Mouse (Mus musculus) heart, embryonic 11.5 days (tissue): ENCODE data around the gene Mob4. TPM values are rescaled to one million over a fixed set of nuclear protein-coding genes. Genes with fewer than 3 reads are reported as not detected.
"Not testable (repeated sequence)": the region's sequence is repeated elsewhere in the genome, so short reads cannot be mapped to it uniquely, and the experiment has no call there.

ENCODE experiments used
- ATAC-seq: fragments of 200-750 bp; cut with Nextera tagmentation; replicated peaks from 2 replicates; pipeline ENCODE4 v1.8.0; 2017; ENCODE audit warnings: moderate library complexity; ENCODE audit not compliant: insufficient number of reproducible peaks, low FRiP score, low TSS enrichment
- H3K27ac ChIP-seq: fragments of 300-500 bp; sonication (generic); 2 replicates; pipeline ENCODE4 v1.5.1; 2014; ENCODE audit warnings: mild to moderate bottlenecking, low read depth, low read length
- H3K27me3 ChIP-seq: fragments of 300-500 bp; sonication (generic); 2 replicates; pipeline ENCODE4 v1.6.1; 2014; ENCODE audit warnings: mild to moderate bottlenecking, low read length, mixed read lengths; ENCODE audit not compliant: control insufficient read depth, insufficient read depth
- H3K36me3 ChIP-seq: fragments of 300-500 bp; sonication (generic); 2 replicates; pipeline ENCODE4 v1.6.1; 2014; ENCODE audit warnings: mild to moderate bottlenecking, low read length, moderate library complexity, mixed read lengths; ENCODE audit not compliant: control insufficient read depth, insufficient read depth
- H3K4me1 ChIP-seq: fragments of 300-500 bp; sonication (generic); 2 replicates; pipeline ENCODE4 v1.6.1; 2014; ENCODE audit warnings: low read length; ENCODE audit not compliant: control insufficient read depth, insufficient read depth
- H3K4me2 ChIP-seq: fragments of 300-500 bp; sonication (generic); 2 replicates; pipeline ENCODE4 v1.6.1; 2014; ENCODE audit warnings: mild to moderate bottlenecking, moderate library complexity
- H3K4me3 ChIP-seq: fragments of 300-500 bp; sonication (generic); 2 replicates; pipeline ENCODE4 v1.5.1; 2014; ENCODE audit warnings: low read depth, low read length
- H3K9ac ChIP-seq: fragments of 300-500 bp; sonication (generic); 2 replicates; pipeline ENCODE4 v1.6.1; 2014; ENCODE audit warnings: mild to moderate bottlenecking, low read depth, low read length, moderate library complexity
- H3K9me3 ChIP-seq: fragments of 300-500 bp; sonication (generic); replicated peaks from 2 replicates; pipeline ENCODE4 v1.6.1; 2016; ENCODE audit warnings: low read length; ENCODE audit not compliant: control insufficient read depth
- WGBS: fragments of 180-500 bp; shearing (Covaris S2); extraction: QIAGEN DNeasy Blood & Tissue Kit; methylation state at CpG from one replicate; pipeline ENCODE4 v1.1.7; 2014; ENCODE audit not compliant: insufficient replicate concordance; 5-methylcytosine and 5-hydroxymethylcytosine counted together
- polyA plus RNA-seq: library from polyadenylated mRNA; unstranded; fragments of >200 nt; fragmentation: Nextera tagmentation; extraction: Ambion mirVana; gene quantifications from 2 replicates; pipeline ENCODE4 v1.2.1, GENCODE M21; 2014

The Mob4 gene
- polyA plus RNA-seq, 1 experiment from 2014 or later = 120 TPM

GRCm38 (mm10) chr1:55123561-55123960 lies 7.5 kb upstream of the Mob4 start:
- Histone ChIP-seq H3K9ac (no peak overlapping the region), H3K9me3 (no peaks in the 10 kb centered on the region), H3K4me1 (no peaks in the 10 kb centered on the region), H3K4me2 (no peak overlapping the region), H3K27ac (no peak overlapping the region), H3K27me3 (no peaks in the 10 kb centered on the region), H3K36me3 (no peaks in the 10 kb centered on the region), H3K4me3 (no peak overlapping the region)
- ATAC-seq = no peak
- 81% methylated on average over 2 of the region's 2 CpGs for WGBS

GRCm38 (mm10) chr1:55124136-55124535 lies 6.9 kb upstream of the Mob4 start:
- H3K36me3 ChIP-seq, H3K27ac ChIP-seq, H3K4me3 ChIP-seq, H3K9me3 ChIP-seq, H3K9ac ChIP-seq, H3K4me1 ChIP-seq, ATAC-seq, H3K27me3 ChIP-seq, H3K4me2 ChIP-seq: not testable (repeated sequence)
- WGBS = 97% methylated on average over 2 of the region's 2 CpGs

GRCm38 (mm10) chr1:55129716-55130115 lies 1.3 kb upstream of the Mob4 start:
- Histone ChIP-seq H3K36me3 (no peaks in the 10 kb centered on the region), H3K9ac (no peak overlapping the region), H3K4me3 (no peak overlapping the region), H3K4me1 (no peaks in the 10 kb centered on the region), H3K4me2 (no peak overlapping the region), H3K27ac (no peak overlapping the region), H3K27me3 (no peaks in the 10 kb centered on the region), H3K9me3 (no peaks in the 10 kb centered on the region)
- 88% methylated on average over 5 of the region's 5 CpGs for WGBS
- ATAC-seq = no peak

GRCm38 (mm10) chr1:55130190-55130916 lies 678 bp upstream of the Mob4 start:
- no peaks in the 10 kb centered on the region for H3K4me1 ChIP-seq
- H3K9ac ChIP-seq = peak overlapping the region; percentile 99
- ATAC-seq = no peak
- no peaks in the 10 kb centered on the region for H3K27me3 ChIP-seq
- WGBS = 59% methylated on average over 10 of the region's 10 CpGs
- H3K4me2 ChIP-seq = peak overlapping the region; percentile 80
- peak overlapping the region; percentile 98 for H3K4me3 ChIP-seq
- H3K9me3 ChIP-seq = no peaks in the 10 kb centered on the region
- peak overlapping the region; percentile 99 for H3K27ac ChIP-seq
- no peaks in the 10 kb centered on the region for H3K36me3 ChIP-seq

GRCm38 (mm10) chr1:55131424-55132014 lies 488 bp downstream of the Mob4 start:
- no peaks in the 10 kb centered on the region for H3K36me3 ChIP-seq
- no peaks in the 10 kb centered on the region for H3K27me3 ChIP-seq
- H3K9ac ChIP-seq = peak overlapping the region; percentile 99
- H3K4me3 ChIP-seq = peak overlapping the region; percentile 98
- H3K9me3 ChIP-seq = no peaks in the 10 kb centered on the region
- H3K4me2 ChIP-seq = peak overlapping the region; percentile 80
- no peaks in the 10 kb centered on the region for H3K4me1 ChIP-seq
- peak; percentile 83 for ATAC-seq
- WGBS = 0% methylated on average over 45 of the region's 47 CpGs
- peak overlapping the region; percentile 99 for H3K27ac ChIP-seq

- no peak overlapping the region for H3K27ac ChIP-seq
- ATAC-seq = no peak
Observed at GRCm38 (mm10) chr1:55132308-55132707, 1.3 kb downstream of the Mob4 start.

GRCm38 (mm10) chr1:55133173-55133572 lies 2.1 kb downstream of the Mob4 start:
- Histone ChIP-seq H3K27me3 (no peaks in the 10 kb centered on the region), H3K27ac (no peak overlapping the region), H3K9me3 (no peaks in the 10 kb centered on the region), H3K36me3 (no peaks in the 10 kb centered on the region), H3K9ac (no peak overlapping the region), H3K4me2 (no peak overlapping the region), H3K4me1 (no peaks in the 10 kb centered on the region), H3K4me3 (no peak overlapping the region)
- no peak for ATAC-seq
- WGBS = 67% methylated on average over 2 of the region's 2 CpGs

More at GRCm38 (mm10) chr1:55132308-55132707, 1.3 kb downstream of the Mob4 start:
- Histone ChIP-seq H3K9ac (peak overlapping the region; percentile 99), H3K4me1 (no peaks in the 10 kb centered on the region), H3K36me3 (no peaks in the 10 kb centered on the region), H3K27me3 (no peaks in the 10 kb centered on the region), H3K4me2 (peak overlapping the region; percentile 80), H3K9me3 (no peaks in the 10 kb centered on the region), H3K4me3 (peak overlapping the region; percentile 98)
- WGBS = 54% methylated on average over 4 of the region's 4 CpGs

- no peak for ATAC-seq
- no peaks in the 10 kb centered on the region for H3K4me1 ChIP-seq
- 95% methylated on average over 3 of the region's 3 CpGs for WGBS
Observed at GRCm38 (mm10) chr1:55134301-55134700, 3.3 kb downstream of the Mob4 start.

GRCm38 (mm10) chr1:55135846-55136245 lies 4.8 kb downstream of the Mob4 start:
- H3K9ac ChIP-seq = no peak overlapping the region
- 98% methylated on average over 1 of the region's 1 CpGs for WGBS
- ATAC-seq = no peak
- no peaks in the 10 kb centered on the region for H3K4me1 ChIP-seq
- peaks cover 7% of the 10 kb centered on the region; the same call in 1 of the 2 replicates for H3K36me3 ChIP-seq
- no peaks in the 10 kb centered on the region for H3K9me3 ChIP-seq
- no peak overlapping the region for H3K27ac ChIP-seq
- no peak overlapping the region for H3K4me2 ChIP-seq
- H3K4me3 ChIP-seq = no peak overlapping the region
- H3K27me3 ChIP-seq = no peaks in the 10 kb centered on the region

More at GRCm38 (mm10) chr1:55134301-55134700, 3.3 kb downstream of the Mob4 start:
- H3K4me3 ChIP-seq = no peak overlapping the region
- H3K4me2 ChIP-seq = no peak overlapping the region
- H3K9me3 ChIP-seq = no peaks in the 10 kb centered on the region
- no peak overlapping the region for H3K9ac ChIP-seq
- H3K27me3 ChIP-seq = no peaks in the 10 kb centered on the region
- H3K36me3 ChIP-seq = peaks cover 3% of the 10 kb centered on the region; the same call in 1 of the 2 replicates
- no peak overlapping the region for H3K27ac ChIP-seq
